Mouse (Mus musculus) intestine, embryonic 15.5 days (tissue): ENCODE results near the gene Bmpr1a. TPM values are rescaled to one million over a fixed set of nuclear protein-coding genes. Genes with fewer than 3 reads are reported as not detected.

ENCODE experiments used
- ATAC-seq: fragments of 200-750 bp; cut with Nextera tagmentation; 2 replicates; pipeline ENCODE4 v1.8.0; 2017; ENCODE audit warnings: moderate TSS enrichment, moderate library complexity
- H3K27ac ChIP-seq: fragments of 300-500 bp; sonication (generic); 2 replicates; pipeline ENCODE4 v1.5.1; 2015; ENCODE audit warnings: mild to moderate bottlenecking, inconsistent platforms
- H3K27me3 ChIP-seq: fragments of 300-500 bp; sonication (generic); replicated peaks from 2 replicates; pipeline ENCODE4 v1.6.1; 2015; ENCODE audit warnings: inconsistent platforms
- H3K36me3 ChIP-seq: fragments of 300-500 bp; sonication (generic); 2 replicates; pipeline ENCODE4 v1.6.1; 2015; ENCODE audit warnings: inconsistent platforms
- H3K4me1 ChIP-seq: fragments of 300-500 bp; sonication (generic); replicated peaks from 2 replicates; pipeline ENCODE4 v1.6.1; 2015; ENCODE audit warnings: inconsistent platforms
- H3K4me2 ChIP-seq: fragments of 300-500 bp; sonication (generic); replicated peaks from 2 replicates; pipeline ENCODE4 v1.6.1; 2015; ENCODE audit warnings: mild to moderate bottlenecking, inconsistent platforms
- H3K4me3 ChIP-seq: fragments of 300-500 bp; sonication (generic); replicated peaks from 2 replicates; pipeline ENCODE4 v1.5.1; 2015; ENCODE audit warnings: inconsistent platforms
- H3K9ac ChIP-seq: fragments of 300-500 bp; sonication (generic); 2 replicates; pipeline ENCODE4 v1.6.1; 2015; ENCODE audit warnings: inconsistent platforms
- H3K9me3 ChIP-seq: fragments of 300-500 bp; sonication (generic); 2 replicates; pipeline ENCODE4 v1.6.1; 2016; ENCODE audit warnings: inconsistent platforms
- WGBS: fragments of 180-500 bp; shearing (Covaris S2); methylation state at CpG from one replicate; pipeline ENCODE4 v1.1.7; 2015; 5-methylcytosine and 5-hydroxymethylcytosine counted together
- polyA plus RNA-seq: library from polyadenylated mRNA; unstranded; fragments of >200 nt; fragmentation: Nextera tagmentation; extraction: Ambion mirVana; gene quantifications from 2 replicates; pipeline ENCODE4 v1.2.1, GENCODE M21; 2015

Bmpr1a gene
- polyA plus RNA-seq, 1 experiment from 2014 or later = 41.3 TPM

DNA sequence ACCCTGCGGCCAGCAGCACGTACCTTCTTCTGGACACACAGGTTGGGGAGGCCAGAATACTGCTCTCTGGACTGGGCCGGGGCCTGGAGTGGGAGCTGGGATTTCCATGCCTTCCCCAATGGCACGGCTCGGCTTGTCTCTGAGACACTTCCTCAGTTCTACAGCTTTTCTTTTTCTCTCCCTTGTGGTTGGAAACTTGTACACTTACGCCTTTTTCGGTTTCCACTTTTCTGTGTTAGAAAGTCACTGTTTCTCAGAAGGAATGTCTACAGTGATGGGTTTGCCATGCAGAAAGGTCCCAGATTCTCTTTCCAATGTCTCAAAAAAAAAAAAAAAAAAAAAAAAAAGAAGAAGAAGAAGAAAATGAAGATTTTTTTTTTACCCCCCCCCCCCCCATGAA is 99.7 kb downstream of the Bmpr1a start:
- no peak overlapping the region for H3K4me2 ChIP-seq
- no peak overlapping the region for H3K9ac ChIP-seq
- no peak overlapping the region for H3K27ac ChIP-seq
- H3K9me3 ChIP-seq = no peaks in the 10 kb centered on the region
- ATAC-seq = no peak
- peaks cover 18% of the 10 kb centered on the region; the same call in 1 of the 2 replicates for H3K36me3 ChIP-seq
- no peaks in the 10 kb centered on the region for H3K4me1 ChIP-seq
- WGBS = 97% methylated on average over 7 of the region's 7 CpGs
- H3K4me3 ChIP-seq = no peak overlapping the region
- H3K27me3 ChIP-seq = no peaks in the 10 kb centered on the region

DNA sequence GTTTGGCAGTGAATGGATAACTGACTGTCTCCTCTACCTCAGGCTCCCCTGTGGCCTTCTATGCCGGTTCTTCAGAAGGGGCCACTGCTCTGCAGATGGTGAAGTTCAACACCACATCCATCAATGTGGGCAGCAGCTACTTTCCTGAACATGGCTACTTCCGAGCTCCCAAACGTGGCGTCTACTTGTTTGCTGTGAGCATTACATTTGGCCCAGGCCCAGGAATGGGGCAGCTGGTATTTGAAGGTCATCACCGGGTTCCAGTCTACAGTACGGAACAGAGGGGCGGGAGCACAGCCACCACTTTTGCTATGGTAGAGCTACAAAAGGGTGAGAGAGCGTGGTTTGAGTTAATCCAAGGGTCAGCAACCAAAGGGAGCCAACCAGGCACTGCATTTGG is 100.3 kb downstream of the Bmpr1a start:
- H3K4me2 ChIP-seq = no peak overlapping the region
- H3K4me3 ChIP-seq = no peak overlapping the region
- no peaks in the 10 kb centered on the region for H3K4me1 ChIP-seq
- H3K9ac ChIP-seq = no peak overlapping the region
- H3K36me3 ChIP-seq = peaks cover 18% of the 10 kb centered on the region; the same call in 1 of the 2 replicates
- H3K27ac ChIP-seq = no peak overlapping the region
- no peak; the same call in 1 of the 2 replicates for ATAC-seq
- no peaks in the 10 kb centered on the region for H3K9me3 ChIP-seq
- H3K27me3 ChIP-seq = no peaks in the 10 kb centered on the region
- 77% methylated on average over 8 of the region's 8 CpGs for WGBS

DNA sequence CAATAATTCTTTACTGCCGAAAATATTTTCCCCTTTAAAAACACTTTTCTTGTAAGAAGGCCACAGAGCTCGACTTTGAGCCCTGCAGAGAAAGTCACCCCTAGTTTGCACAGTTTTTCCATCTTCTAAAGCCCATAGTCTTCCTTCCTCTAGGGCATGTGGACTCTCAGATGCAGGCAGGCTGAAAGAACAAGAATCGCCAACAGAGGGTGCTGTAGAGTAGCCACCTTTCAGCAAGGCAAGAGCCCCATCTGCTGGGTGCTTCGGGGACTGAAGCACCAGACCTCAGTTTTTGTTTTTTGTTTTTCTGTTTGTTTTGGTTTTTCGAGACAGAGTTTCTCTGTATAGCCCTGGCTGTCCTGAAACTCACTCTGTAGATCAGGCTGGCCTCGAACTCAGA is 102.0 kb downstream of the Bmpr1a start:
- WGBS = 55% methylated on average over 6 of the region's 6 CpGs
- no peak; the same call in 1 of the 2 replicates for ATAC-seq
- no peak overlapping the region for H3K4me2 ChIP-seq
- H3K9ac ChIP-seq = no peak overlapping the region
- no peaks in the 10 kb centered on the region for H3K27me3 ChIP-seq
- no peaks in the 10 kb centered on the region for H3K4me1 ChIP-seq
- H3K4me3 ChIP-seq = no peak overlapping the region
- H3K27ac ChIP-seq = no peak overlapping the region
- H3K36me3 ChIP-seq = 0 out of 2 replicates have a peak, but pooled peaks cover 11% of the 10 kb centered on the region
- H3K9me3 ChIP-seq = no peaks in the 10 kb centered on the region

DNA sequence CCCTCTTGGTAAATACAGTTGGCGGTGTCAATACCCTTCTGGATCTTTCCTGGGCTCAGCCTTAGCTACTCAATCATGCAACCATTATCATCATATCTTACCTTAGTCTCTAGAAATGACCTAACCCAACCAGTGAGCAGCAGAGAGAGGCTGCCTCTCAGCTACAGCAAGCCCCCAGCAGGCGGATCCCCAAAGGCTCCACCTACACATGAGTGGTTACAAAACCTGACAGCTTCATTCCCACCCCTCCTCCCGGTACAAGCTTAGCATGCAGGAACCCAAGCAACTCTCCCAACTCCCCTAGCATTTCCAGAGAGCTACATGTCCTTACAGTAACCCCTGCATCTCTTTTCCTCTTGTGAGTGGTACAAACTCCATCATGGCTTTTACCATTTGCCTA is 103.1 kb downstream of the Bmpr1a start:
- Histone ChIP-seq H3K27me3 (no peaks in the 10 kb centered on the region), H3K4me1 (no peaks in the 10 kb centered on the region), H3K36me3 (0 out of 2 replicates have a peak, but pooled peaks cover 8% of the 10 kb centered on the region), H3K4me2 (no peak overlapping the region), H3K4me3 (no peak overlapping the region), H3K27ac (no peak overlapping the region), H3K9ac (no peak overlapping the region), H3K9me3 (no peaks in the 10 kb centered on the region)
- 91% methylated on average over 3 of the region's 3 CpGs for WGBS
- ATAC-seq = 0 out of 2 replicates have a peak, but pooled peaks have one; percentile 24

DNA sequence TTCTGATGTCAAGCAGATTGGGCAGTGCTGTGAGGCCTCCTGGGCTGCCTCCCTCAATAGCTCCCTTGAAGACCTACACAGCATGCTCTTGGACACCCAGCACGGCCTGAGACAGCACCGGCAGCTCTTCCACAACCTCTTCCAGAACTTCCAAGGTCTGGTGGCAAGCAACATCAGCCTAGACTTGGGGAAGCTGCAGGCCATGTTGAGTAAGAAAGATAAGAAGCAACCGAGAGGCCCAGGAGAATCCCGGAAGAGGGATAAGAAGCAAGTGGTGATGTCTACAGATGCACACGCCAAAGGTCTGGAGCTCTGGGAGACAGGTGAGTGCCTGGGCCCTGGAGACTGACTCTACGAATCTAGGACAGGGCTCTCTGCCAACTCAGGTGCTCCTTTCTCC is 103.8 kb downstream of the Bmpr1a start:
- H3K9ac ChIP-seq = no peak overlapping the region
- H3K4me1 ChIP-seq = no peaks in the 10 kb centered on the region
- H3K9me3 ChIP-seq = no peaks in the 10 kb centered on the region
- no peaks in the 10 kb centered on the region for H3K27me3 ChIP-seq
- 0 out of 2 replicates have a peak, but pooled peaks cover 5% of the 10 kb centered on the region for H3K36me3 ChIP-seq
- WGBS = 95% methylated on average over 6 of the region's 6 CpGs
- ATAC-seq = no peak
- no peak overlapping the region for H3K27ac ChIP-seq
- no peak overlapping the region for H3K4me3 ChIP-seq
- no peak overlapping the region for H3K4me2 ChIP-seq

DNA sequence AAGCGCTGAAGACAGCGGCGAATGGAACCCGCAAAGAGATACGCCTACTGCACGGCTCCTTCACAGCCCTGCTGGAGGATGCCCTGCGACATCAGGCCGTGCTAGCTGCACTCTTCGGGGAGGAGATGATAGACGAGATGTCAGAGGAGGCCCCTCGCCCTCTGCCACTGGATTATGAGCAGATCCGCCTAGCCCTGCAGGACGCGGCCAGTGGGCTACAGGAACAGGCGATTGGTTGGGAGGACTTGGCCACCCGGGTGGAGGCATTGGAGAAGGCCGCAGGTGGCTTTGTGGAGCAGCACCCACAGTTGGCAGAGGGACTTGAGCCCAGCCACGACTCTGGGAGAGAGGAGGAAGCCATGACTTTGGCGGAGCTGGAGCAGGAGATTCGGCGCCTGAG is 104.2 kb downstream of the Bmpr1a start:
- no peak overlapping the region for H3K27ac ChIP-seq
- no peaks in the 10 kb centered on the region for H3K4me1 ChIP-seq
- no peak overlapping the region for H3K9ac ChIP-seq
- H3K4me3 ChIP-seq = no peak overlapping the region
- ATAC-seq = no peak
- no peak overlapping the region for H3K4me2 ChIP-seq
- 88% methylated on average over 21 of the region's 21 CpGs for WGBS
- 0 out of 2 replicates have a peak, but pooled peaks cover 5% of the 10 kb centered on the region for H3K36me3 ChIP-seq
- H3K27me3 ChIP-seq = no peaks in the 10 kb centered on the region
- no peaks in the 10 kb centered on the region for H3K9me3 ChIP-seq

- H3K4me2 ChIP-seq = no peak overlapping the region
- no peak overlapping the region for H3K9ac ChIP-seq
- H3K9me3 ChIP-seq = no peaks in the 10 kb centered on the region
- H3K27ac ChIP-seq = no peak overlapping the region
- no peak for ATAC-seq
- H3K4me1 ChIP-seq = no peaks in the 10 kb centered on the region
- no peak overlapping the region for H3K4me3 ChIP-seq
- WGBS = 93% methylated on average over 5 of the region's 5 CpGs
- no peaks in the 10 kb centered on the region for H3K27me3 ChIP-seq
- H3K36me3 ChIP-seq = 0 out of 2 replicates have a peak, but pooled peaks cover 5% of the 10 kb centered on the region
Observed at GRCm38 (mm10) chr14:34397871-34398270, 105.3 kb downstream of the Bmpr1a start.

DNA sequence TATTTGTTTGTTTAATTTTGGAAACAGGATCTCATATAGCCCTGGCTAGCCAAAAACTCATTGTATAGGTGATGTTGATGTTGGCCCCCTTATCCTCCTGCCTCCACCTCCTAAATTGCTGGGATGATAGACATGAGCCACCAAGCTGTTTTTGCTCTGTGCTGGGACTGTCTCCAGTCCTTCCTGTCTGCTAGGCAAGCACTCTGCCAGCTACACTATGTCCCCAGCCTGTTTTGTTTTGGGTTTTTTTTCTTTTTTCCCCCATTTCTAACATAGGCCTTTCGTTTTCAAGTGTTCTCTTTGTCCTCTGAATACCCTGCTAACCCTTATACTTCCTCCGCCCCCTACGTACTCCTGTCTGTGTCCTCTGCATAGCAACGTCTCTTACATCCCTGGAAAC is 109.8 kb downstream of the Bmpr1a start:
- no peak overlapping the region for H3K9ac ChIP-seq
- ATAC-seq = no peak
- H3K4me3 ChIP-seq = no peak overlapping the region
- WGBS = 68% methylated on average over 4 of the region's 4 CpGs
- H3K9me3 ChIP-seq = 0 out of 2 replicates have a peak, but pooled peaks cover 3% of the 10 kb centered on the region
- H3K4me1 ChIP-seq = no peaks in the 10 kb centered on the region
- H3K36me3 ChIP-seq = no peaks in the 10 kb centered on the region
- no peak overlapping the region for H3K4me2 ChIP-seq
- no peak overlapping the region for H3K27ac ChIP-seq
- no peaks in the 10 kb centered on the region for H3K27me3 ChIP-seq

DNA sequence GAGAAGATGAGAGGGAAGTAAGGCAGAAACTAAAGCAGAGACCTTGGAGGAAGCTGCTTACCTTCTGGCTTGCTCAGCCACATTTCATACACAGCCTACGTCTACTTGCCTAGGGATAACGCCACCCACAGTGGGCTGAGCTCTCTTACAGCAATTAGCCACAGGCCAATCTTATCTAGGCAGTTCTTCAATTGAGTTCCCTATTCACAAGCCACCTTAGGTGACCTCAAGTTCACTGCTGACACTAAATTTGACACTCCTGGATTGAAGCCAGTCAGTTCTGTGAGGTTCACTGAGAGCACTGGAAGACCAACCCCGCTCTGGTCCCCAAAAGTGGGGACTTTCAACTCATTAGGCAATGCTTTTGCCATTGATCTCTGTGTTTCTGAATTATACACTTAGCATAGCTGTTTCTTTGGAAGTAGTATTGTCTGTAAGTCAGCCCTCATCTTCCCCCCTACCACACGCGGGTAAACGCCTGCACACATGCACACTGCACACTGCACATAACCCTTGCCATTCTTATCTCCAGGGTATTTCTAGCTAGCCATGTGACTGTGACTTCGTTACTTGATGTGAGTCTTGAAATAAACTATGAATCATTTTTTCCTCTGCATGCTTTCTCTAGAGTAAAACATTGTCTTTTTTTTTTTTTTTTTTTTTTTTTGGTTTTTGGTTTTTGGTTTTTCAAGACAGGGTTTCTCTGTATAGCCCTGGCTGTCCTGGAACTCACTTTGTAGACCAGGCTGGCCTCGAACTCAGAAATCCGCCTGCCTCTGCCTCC is 120.0 kb downstream of the Bmpr1a start:
- Histone ChIP-seq H3K9ac (no peak overlapping the region), H3K36me3 (no peaks in the 10 kb centered on the region), H3K4me3 (no peak overlapping the region), H3K4me2 (no peak overlapping the region), H3K27ac (no peak overlapping the region), H3K27me3 (no peaks in the 10 kb centered on the region), H3K9me3 (no peaks in the 10 kb centered on the region), H3K4me1 (peaks cover 8% of the 10 kb centered on the region; the same call in 1 of the 2 replicates)
- WGBS = 92% methylated on average over 9 of the region's 9 CpGs
- no peak for ATAC-seq

DNA sequence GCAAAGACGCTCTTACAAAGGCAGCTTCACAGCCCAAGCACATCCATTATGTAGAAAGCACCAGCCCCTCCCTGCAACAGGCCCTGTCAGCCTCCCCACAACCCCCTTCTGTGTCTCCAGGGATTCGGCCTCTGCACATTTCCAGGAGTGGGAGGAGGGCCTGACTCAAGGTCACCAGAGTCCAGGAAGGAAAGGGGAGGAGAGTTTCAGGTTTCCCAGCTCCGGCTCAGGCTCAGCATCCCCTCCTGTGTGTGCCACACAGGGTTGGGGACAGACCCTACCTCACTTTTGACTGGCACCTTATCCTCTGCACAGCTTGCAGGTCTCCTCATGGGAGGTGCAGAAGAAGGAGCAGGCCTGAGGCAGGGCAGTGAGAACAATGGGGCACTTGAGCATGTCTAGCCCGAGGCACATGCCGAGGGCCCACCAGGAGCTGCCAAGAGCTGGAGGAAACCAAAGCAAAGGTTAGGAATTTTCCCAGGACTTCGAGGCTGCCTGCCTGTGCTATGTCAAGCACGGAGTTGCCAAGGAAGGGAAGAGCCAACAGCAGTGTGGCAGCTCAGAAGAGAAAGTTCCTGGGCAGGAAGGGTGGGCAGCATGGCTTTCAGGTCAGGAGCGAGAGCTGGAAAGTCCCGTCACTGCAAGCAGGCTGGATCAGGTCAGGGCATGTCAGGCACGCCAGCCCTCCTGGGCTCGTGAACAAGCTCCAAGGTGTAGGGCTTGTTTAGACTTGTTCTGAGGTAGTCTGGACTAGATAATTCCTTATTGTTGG is 124.4 kb downstream of the Bmpr1a start:
- H3K9ac ChIP-seq = no peak overlapping the region; the same call in 1 of the 2 replicates
- 40% methylated on average over 11 of the region's 11 CpGs for WGBS
- ATAC-seq = peak; percentile 18; the same call in 1 of the 2 replicates
- H3K4me2 ChIP-seq = no peak overlapping the region; the same call in 1 of the 2 replicates
- peak overlapping the region; percentile 27; the same call in 1 of the 2 replicates for H3K27ac ChIP-seq
- no peaks in the 10 kb centered on the region for H3K36me3 ChIP-seq
- no peaks in the 10 kb centered on the region for H3K27me3 ChIP-seq
- H3K4me3 ChIP-seq = no peak overlapping the region
- H3K9me3 ChIP-seq = no peaks in the 10 kb centered on the region
- H3K4me1 ChIP-seq = peaks cover 18% of the 10 kb centered on the region

- H3K4me2 ChIP-seq = peak overlapping the region; percentile 9; the same call in 1 of the 2 replicates
- no peak for ATAC-seq
- H3K27ac ChIP-seq = no peak overlapping the region
- no peak overlapping the region for H3K9ac ChIP-seq
- no peaks in the 10 kb centered on the region for H3K36me3 ChIP-seq
- H3K27me3 ChIP-seq = no peaks in the 10 kb centered on the region
- H3K4me1 ChIP-seq = peaks cover 20% of the 10 kb centered on the region
- H3K4me3 ChIP-seq = no peak overlapping the region
- H3K9me3 ChIP-seq = no peaks in the 10 kb centered on the region
- 72% methylated on average over 4 of the region's 4 CpGs for WGBS
Observed at GRCm38 (mm10) chr14:34377121-34377520, 126.0 kb downstream of the Bmpr1a start.

DNA sequence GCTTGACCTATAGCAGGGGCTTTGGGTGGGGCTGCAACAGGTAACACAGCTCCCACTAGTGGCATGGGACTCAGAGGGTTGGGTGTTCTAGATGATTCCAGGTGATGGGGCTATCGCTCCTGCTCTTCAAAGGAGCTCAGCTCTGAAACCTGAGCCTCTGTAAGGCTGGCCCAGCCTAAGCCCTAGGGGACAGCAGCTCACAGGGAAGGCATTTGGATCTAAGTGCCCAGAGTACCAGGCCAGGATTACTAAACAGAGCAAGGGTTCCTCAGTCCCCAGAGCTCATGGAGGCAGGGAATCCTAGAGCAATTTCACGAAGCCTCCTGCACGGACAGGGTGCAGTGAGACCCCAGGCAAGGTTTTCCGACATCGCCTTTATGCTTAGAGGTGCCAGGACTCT is 127.2 kb downstream of the Bmpr1a start:
- Histone ChIP-seq H3K9me3 (no peaks in the 10 kb centered on the region), H3K36me3 (no peaks in the 10 kb centered on the region), H3K27ac (no peak overlapping the region), H3K27me3 (no peaks in the 10 kb centered on the region), H3K9ac (no peak overlapping the region), H3K4me2 (peak overlapping the region; percentile 9; the same call in 1 of the 2 replicates), H3K4me1 (peaks cover 20% of the 10 kb centered on the region), H3K4me3 (no peak overlapping the region)
- 86% methylated on average over 5 of the region's 5 CpGs for WGBS
- ATAC-seq = no peak
